Mouse (Mus musculus) forebrain, embryonic 11.5 days (tissue): ENCODE measurements around the gene Fkrp. TPM values are rescaled to one million over a fixed set of nuclear protein-coding genes. Genes with fewer than 3 reads are reported as not detected.

Source experiments
- ATAC-seq: fragments of 200-750 bp; cut with Nextera tagmentation; replicated peaks from 2 replicates; pipeline ENCODE4 v1.8.0; 2017; ENCODE audit warnings: moderate TSS enrichment; ENCODE audit not compliant: low FRiP score
- DNase-seq: peaks from one replicate; pipeline ENCODE4 v3.0.0-alpha.2; 2017; ENCODE audit warnings: low spot score
- H3K27ac ChIP-seq: fragments of 300-500 bp; sonication (generic); 2 replicates; pipeline ENCODE4 v1.5.1; 2014; ENCODE audit warnings: low read depth, low read length
- H3K27me3 ChIP-seq: fragments of 300-500 bp; sonication (generic); 2 replicates; pipeline ENCODE4 v1.6.1; 2014; ENCODE audit warnings: mild to moderate bottlenecking, low read length, mixed read lengths; ENCODE audit not compliant: control insufficient read depth, insufficient read depth
- H3K36me3 ChIP-seq: fragments of 300-500 bp; sonication (generic); 2 replicates; pipeline ENCODE4 v1.6.1; 2014; ENCODE audit warnings: mild to moderate bottlenecking, low read length, moderate library complexity, mixed read lengths; ENCODE audit not compliant: control insufficient read depth, insufficient read depth
- H3K4me1 ChIP-seq: fragments of 300-500 bp; sonication (generic); replicated peaks from 2 replicates; pipeline ENCODE4 v1.6.1; 2014; ENCODE audit warnings: low read length, mixed read lengths; ENCODE audit not compliant: control insufficient read depth, insufficient read depth
- H3K4me2 ChIP-seq: fragments of 300-500 bp; sonication (generic); 2 replicates; pipeline ENCODE4 v1.6.1; 2014; ENCODE audit warnings: low read depth, mild to moderate bottlenecking, low read length, moderate library complexity, mixed read lengths; ENCODE audit not compliant: severe bottlenecking
- H3K4me3 ChIP-seq: fragments of 300-500 bp; sonication (generic); 2 replicates; pipeline ENCODE4 v1.5.1; 2014; ENCODE audit warnings: low read depth, low read length
- H3K9ac ChIP-seq: fragments of 300-500 bp; sonication (generic); 2 replicates; pipeline ENCODE4 v1.6.1; 2014; ENCODE audit warnings: low read length
- H3K9me3 ChIP-seq: fragments of 300-500 bp; sonication (generic); 2 replicates; pipeline ENCODE4 v1.6.1; 2016; ENCODE audit warnings: low read length, mixed read lengths; ENCODE audit not compliant: control insufficient read depth
- whole genome bisulfite sequencing: fragments of 180-500 bp; shearing (Covaris S2); extraction: QIAGEN DNeasy Blood & Tissue Kit; methylation state at CpG from one replicate; pipeline ENCODE4 v1.1.7; 2014; 5-methylcytosine and 5-hydroxymethylcytosine counted together
- polyA plus RNA-seq: library from polyadenylated mRNA; unstranded; fragments of >200 nt; fragmentation: Nextera tagmentation; extraction: Ambion mirVana; gene quantifications from 2 replicates; pipeline ENCODE4 v1.2.1, GENCODE M21; 2014

The Fkrp gene
- polyA plus RNA-seq, 1 experiment from 2014 or later, result 29.0 TPM

GRCm38 (mm10) chr7:16761005-16761481, 55.5 kb downstream of the Fkrp start:
- Histone ChIP-seq H3K36me3 (no peaks in the 10 kb centered on the region), H3K9ac (no peak overlapping the region), H3K4me1 (0 out of 2 replicates have a peak, but pooled peaks cover 1% of the 10 kb centered on the region), H3K4me3 (no peak overlapping the region), H3K27me3 (no peaks in the 10 kb centered on the region), H3K4me2 (no peak overlapping the region), H3K27ac (no peak overlapping the region), H3K9me3 (no peaks in the 10 kb centered on the region)
- WGBS, result 54% methylated on average over 10 of the region's 10 CpGs
- ATAC-seq (no peak), DNase-seq (no peak)

- Histone ChIP-seq H3K4me1 (0 out of 2 replicates have a peak, but pooled peaks cover 1% of the 10 kb centered on the region), H3K36me3 (no peaks in the 10 kb centered on the region), H3K27me3 (no peaks in the 10 kb centered on the region), H3K9ac (no peak overlapping the region), H3K27ac (no peak overlapping the region), H3K9me3 (no peaks in the 10 kb centered on the region), H3K4me3 (no peak overlapping the region), H3K4me2 (no peak overlapping the region)
- ATAC-seq, result no peak
- 26% methylated on average over 8 of the region's 8 CpGs for WGBS
- no peak for DNase-seq
Observed at GRCm38 (mm10) chr7:16760292-16760691, 56.2 kb downstream of the Fkrp start.

Other genes starting within 250 kb of the Fkrp start
- 39.9 and 45.2 TPM in 2 replicates for gene Arhgap35, start 201.7 kb downstream of the Fkrp start, polyA plus RNA-seq
- gene Ceacam15, start 141.0 kb downstream of the Fkrp start, polyA plus RNA-seq, result not detected in 2 replicates
- not detected in 2 replicates for gene Ceacam9, start 94.8 kb downstream of the Fkrp start, polyA plus RNA-seq
- gene Ap2s1, start 78.3 kb downstream of the Fkrp start, polyA plus RNA-seq, result 270 and 272 TPM in 2 replicates
- 33.9 and 34.1 TPM in 2 replicates for gene Slc1a5, start 35.4 kb downstream of the Fkrp start, polyA plus RNA-seq
- gene Strn4, start 843 bp downstream of the Fkrp start, polyA plus RNA-seq, result 137 and 166 TPM in 2 replicates
- 11.0 and 11.6 TPM in 2 replicates for gene Prkd2, start 26.2 kb upstream of the Fkrp start, polyA plus RNA-seq
- 4.8 and 7.0 TPM in 2 replicates for gene Dact3, start 58.6 kb upstream of the Fkrp start, polyA plus RNA-seq
- 7.3 and 7.4 TPM in 2 replicates for gene Gng8, start 75.1 kb upstream of the Fkrp start, polyA plus RNA-seq
- gene Ptgir, start 89.8 kb upstream of the Fkrp start, polyA plus RNA-seq, result 0.11 and 0.39 TPM in 2 replicates
- gene Calm3, start 107.4 kb upstream of the Fkrp start, polyA plus RNA-seq, result 276 and 285 TPM in 2 replicates
- gene Pnmal2, start 128.0 kb upstream of the Fkrp start, polyA plus RNA-seq, result 12.3 and 13.0 TPM in 2 replicates
- gene Pnmal1, start 142.9 kb upstream of the Fkrp start, polyA plus RNA-seq, result 20.4 and 22.7 TPM in 2 replicates
- 1.4 and 1.8 TPM in 2 replicates for gene Gm42372, start 166.4 kb upstream of the Fkrp start, polyA plus RNA-seq
- 19.0 and 19.5 TPM in 2 replicates for gene Ccdc8, start 176.0 kb upstream of the Fkrp start, polyA plus RNA-seq
- 123 and 132 TPM in 2 replicates for gene Ppp5c, start 211.2 kb upstream of the Fkrp start, polyA plus RNA-seq
- 8.6 and 10.4 TPM in 2 replicates for gene Hif3a, start 245.7 kb upstream of the Fkrp start, polyA plus RNA-seq